Mouse (Mus musculus) forebrain, postnatal 0 days (tissue): ENCODE results near the gene Cmtm8. TPM values are rescaled to one million over a fixed set of nuclear protein-coding genes. Genes with fewer than 3 reads are reported as not detected.

Experiments used
- ATAC-seq: fragments of 200-750 bp; cut with Nextera tagmentation; 2 replicates; pipeline ENCODE4 v1.8.0; 2017; ENCODE audit warnings: mild to moderate bottlenecking, moderate library complexity
- DNase-seq: peaks from one replicate; pipeline ENCODE4 v3.0.0-alpha.2; 2015
- H3K27ac ChIP-seq: fragments of 300-500 bp; sonication (generic); 2 replicates; pipeline ENCODE4 v1.5.1; 2014; ENCODE audit warnings: low read depth, mild to moderate bottlenecking, antibody characterized with exemption, low read length, moderate library complexity, mixed read lengths
- H3K27me3 ChIP-seq: fragments of 300-500 bp; sonication (generic); 2 replicates; pipeline ENCODE4 v1.6.1; 2014; ENCODE audit warnings: mild to moderate bottlenecking, low read length, mixed read lengths; ENCODE audit not compliant: insufficient read depth
- H3K36me3 ChIP-seq: fragments of 300-500 bp; sonication (generic); 2 replicates; pipeline ENCODE4 v1.6.1; 2014; ENCODE audit warnings: mild to moderate bottlenecking, moderate library complexity; ENCODE audit not compliant: insufficient read depth
- H3K4me1 ChIP-seq: fragments of 300-500 bp; sonication (generic); 2 replicates; pipeline ENCODE4 v1.6.1; 2014; ENCODE audit warnings: antibody characterized with exemption; ENCODE audit not compliant: insufficient read depth
- H3K4me2 ChIP-seq: fragments of 300-500 bp; sonication (generic); 2 replicates; pipeline ENCODE4 v1.6.1; 2014; ENCODE audit warnings: low read depth, mild to moderate bottlenecking, moderate library complexity
- H3K4me3 ChIP-seq: fragments of 300-500 bp; sonication (generic); 2 replicates; pipeline ENCODE4 v1.5.1; 2014; ENCODE audit warnings: low read depth, low read length, mixed read lengths
- H3K9ac ChIP-seq: fragments of 300-500 bp; sonication (generic); 2 replicates; pipeline ENCODE4 v1.6.1; 2014; ENCODE audit warnings: mild to moderate bottlenecking
- H3K9me3 ChIP-seq: fragments of 300-500 bp; sonication (generic); 2 replicates; pipeline ENCODE4 v1.6.1; 2016; ENCODE audit warnings: low read length
- CTCF ChIP-seq: sonication (generic); IDR thresholded peaks from 2 replicates; pipeline ENCODE4 v1.5.1; 2016; ENCODE audit warnings: antibody characterized with exemption, control low read depth, low read depth
- WGBS: fragments of 180-500 bp; shearing (Covaris S2); extraction: QIAGEN DNeasy Blood & Tissue Kit; methylation state at CpG from one replicate; pipeline ENCODE4 v1.1.7; 2014; 5-methylcytosine and 5-hydroxymethylcytosine counted together
- polyA plus RNA-seq: library from polyadenylated mRNA; unstranded; fragments of >200 nt; fragmentation: Nextera tagmentation; extraction: Ambion mirVana; gene quantifications from 2 replicates; pipeline ENCODE4 v1.2.1, GENCODE M21; 2015
- total RNA-seq: library from RNA; depleted of rRNA; stranded (reverse); fragments of >200 nt; gene quantifications from 2 replicates; pipeline ENCODE4 v1.2.3, GENCODE M21; 2014

Gene Cmtm8
- total and polyA plus RNA-seq, 2 experiments from 2014 or later, result 2.1 to 6.2 TPM

DNA sequence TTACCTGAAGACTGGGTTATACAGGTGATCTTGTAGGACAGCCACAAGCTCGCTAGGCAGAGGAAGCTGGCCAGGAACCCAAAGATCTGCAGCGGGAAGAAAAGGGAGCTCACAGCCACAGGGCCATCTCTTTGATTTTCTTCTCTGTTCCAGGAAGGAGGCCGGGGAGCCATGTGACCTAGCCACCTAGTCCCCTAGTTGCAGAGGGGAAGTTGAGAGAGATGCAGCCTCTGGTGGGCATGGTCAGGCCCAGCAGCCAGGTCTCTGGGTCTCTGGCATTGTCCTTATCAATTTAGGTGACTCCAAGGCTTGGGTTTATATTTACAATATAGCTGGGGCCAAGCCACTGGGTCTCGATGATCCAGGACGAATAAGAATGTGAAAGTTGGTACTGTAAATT lies 85.2 kb downstream of the Cmtm8 start:
- H3K36me3 ChIP-seq, result no peaks in the 10 kb centered on the region
- no peaks in the 10 kb centered on the region for H3K4me1 ChIP-seq
- no peak overlapping the region for H3K4me3 ChIP-seq
- H3K27ac ChIP-seq, result no peak overlapping the region
- H3K9me3 ChIP-seq, result no peaks in the 10 kb centered on the region
- 89% methylated on average over 5 of the region's 5 CpGs for WGBS
- no peak for TF ChIP-seq CTCF
- H3K9ac ChIP-seq, result no peak overlapping the region
- H3K4me2 ChIP-seq, result no peak overlapping the region
- H3K27me3 ChIP-seq, result no peaks in the 10 kb centered on the region
- ATAC-seq (no peak), DNase-seq (no peak)

DNA sequence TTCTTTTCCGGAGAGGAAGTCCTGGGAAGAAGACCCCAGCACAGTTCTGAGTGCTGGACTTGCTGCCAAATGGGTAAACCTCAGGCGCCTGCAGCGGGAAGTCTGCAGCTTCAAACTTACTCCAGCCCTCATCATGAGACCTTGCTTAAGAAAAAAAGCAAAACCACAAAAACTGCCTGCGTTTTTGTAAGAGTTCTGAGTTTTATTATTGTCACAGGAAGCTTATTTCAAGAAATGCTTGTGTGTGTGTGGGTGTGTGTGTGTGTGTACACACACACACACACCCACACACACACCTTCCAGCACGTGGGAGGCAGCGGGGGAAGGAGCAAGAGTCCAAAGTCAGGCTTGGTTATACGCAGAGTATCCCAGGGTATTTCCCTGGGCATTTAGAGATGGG lies 85.7 kb downstream of the Cmtm8 start:
- no peaks in the 10 kb centered on the region for H3K36me3 ChIP-seq
- H3K4me3 ChIP-seq, result no peak overlapping the region
- no peaks in the 10 kb centered on the region for H3K9me3 ChIP-seq
- DNase-seq (no peak), ATAC-seq (no peak)
- no peak overlapping the region for H3K9ac ChIP-seq
- no peaks in the 10 kb centered on the region for H3K4me1 ChIP-seq
- WGBS, result 85% methylated on average over 7 of the region's 7 CpGs
- H3K4me2 ChIP-seq, result no peak overlapping the region
- TF ChIP-seq CTCF, result no peak
- no peaks in the 10 kb centered on the region for H3K27me3 ChIP-seq
- H3K27ac ChIP-seq, result no peak overlapping the region

DNA sequence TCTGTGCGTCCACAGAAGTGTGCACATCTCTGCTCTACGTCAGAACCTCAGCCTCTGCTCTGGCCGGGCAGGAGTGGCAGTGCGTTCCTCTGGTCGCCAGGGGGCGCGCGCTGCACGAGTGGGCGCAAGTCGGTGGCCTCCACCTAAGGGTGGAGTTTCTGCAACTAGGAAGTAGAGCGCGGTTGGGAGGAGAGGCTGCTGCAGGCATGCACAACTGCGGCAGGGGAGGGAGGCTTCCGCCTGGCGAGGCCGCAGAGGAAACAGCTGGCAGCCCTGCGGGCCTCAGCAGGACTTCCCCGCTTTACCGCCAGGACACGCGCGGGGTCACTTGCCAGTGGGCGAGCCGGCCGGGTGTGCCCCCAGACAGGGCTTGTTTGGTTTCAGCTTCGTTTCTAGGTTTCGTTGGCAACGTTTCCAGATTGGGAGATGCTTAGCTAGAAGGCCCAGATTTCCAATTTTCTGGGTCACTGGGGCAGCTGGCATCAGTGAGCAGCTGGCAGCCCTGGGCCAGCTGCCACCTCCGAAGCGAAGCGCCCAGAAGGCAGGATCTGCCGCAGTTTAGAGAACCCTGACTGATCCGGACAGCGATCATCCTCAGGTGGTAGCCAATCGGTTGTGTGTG lies 91.0 kb downstream of the Cmtm8 start:
- WGBS, result 6% methylated on average over 31 of the region's 36 CpGs
- Histone ChIP-seq H3K27me3 (no peaks in the 10 kb centered on the region), H3K4me3 (peak overlapping the region; percentile 43), H3K9ac (peak overlapping the region; percentile 59), H3K27ac (peak overlapping the region; percentile 50), H3K9me3 (no peaks in the 10 kb centered on the region), H3K4me2 (peak overlapping the region; percentile 68), H3K4me1 (no peaks in the 10 kb centered on the region), H3K36me3 (peaks cover 3% of the 10 kb centered on the region)
- DNase-seq (peak; percentile 85), ATAC-seq (peak; percentile 94)
- TF ChIP-seq CTCF, result peak; percentile 98

DNA sequence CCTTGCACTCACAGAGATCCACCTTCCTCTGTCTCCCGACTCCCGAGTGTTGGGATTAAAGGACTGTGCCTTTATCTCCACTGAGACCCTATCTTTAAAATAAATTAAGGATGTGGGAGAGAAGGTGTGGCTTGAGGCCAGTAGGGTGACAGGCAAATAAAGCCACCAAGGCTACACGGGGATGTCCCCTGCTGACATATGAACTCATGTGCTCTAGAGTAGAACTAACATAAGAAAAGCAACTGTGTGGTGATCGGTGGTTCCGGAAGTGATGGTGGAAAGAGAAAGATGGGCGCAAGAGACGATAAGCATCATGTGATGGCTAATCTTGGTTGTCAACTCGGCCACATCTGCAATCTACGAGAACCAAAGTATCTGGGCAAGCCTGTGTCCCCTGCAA lies 91.6 kb downstream of the Cmtm8 start:
- H3K9ac ChIP-seq, result peak overlapping the region; percentile 59; the same call in 1 of the 2 replicates
- DNase-seq (no peak), ATAC-seq (no peak)
- H3K9me3 ChIP-seq, result no peaks in the 10 kb centered on the region
- no peak for TF ChIP-seq CTCF
- H3K27ac ChIP-seq, result peak overlapping the region; percentile 50; the same call in 1 of the 2 replicates
- WGBS, result 75% methylated on average over 9 of the region's 9 CpGs
- H3K36me3 ChIP-seq, result peaks cover 9% of the 10 kb centered on the region
- peak overlapping the region; percentile 43 for H3K4me3 ChIP-seq
- H3K27me3 ChIP-seq, result no peaks in the 10 kb centered on the region
- H3K4me2 ChIP-seq, result peak overlapping the region; percentile 68
- H3K4me1 ChIP-seq, result no peaks in the 10 kb centered on the region

DNA sequence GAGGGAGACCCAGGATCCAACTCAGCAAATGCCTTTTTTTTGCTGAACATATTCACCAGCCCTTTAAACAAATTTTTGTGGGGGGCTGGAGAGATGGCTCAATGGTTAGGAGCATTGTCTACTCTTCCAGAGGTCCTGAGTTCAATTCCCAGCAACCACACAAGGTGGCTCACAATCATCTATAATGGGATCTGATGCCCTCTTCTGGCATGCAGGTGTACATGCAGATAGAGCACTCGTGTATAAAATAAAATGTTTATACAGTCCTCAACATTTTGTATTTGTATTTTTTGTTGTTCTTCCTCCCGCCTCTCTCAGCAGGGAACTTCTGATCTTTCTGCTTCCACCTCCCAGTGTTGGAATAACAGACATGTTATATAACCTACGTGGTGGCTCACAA lies 92.4 kb downstream of the Cmtm8 start:
- no peak overlapping the region for H3K9ac ChIP-seq
- no peaks in the 10 kb centered on the region for H3K27me3 ChIP-seq
- ATAC-seq, result no peak
- 82% methylated on average over 3 of the region's 3 CpGs for WGBS
- no peak overlapping the region for H3K4me2 ChIP-seq
- TF ChIP-seq CTCF, result peak; percentile 25; the same call in 1 of the 2 replicates
- H3K27ac ChIP-seq, result no peak overlapping the region
- H3K4me1 ChIP-seq, result no peaks in the 10 kb centered on the region
- no peak for DNase-seq
- peaks cover 9% of the 10 kb centered on the region for H3K36me3 ChIP-seq
- H3K4me3 ChIP-seq, result no peak overlapping the region
- H3K9me3 ChIP-seq, result no peaks in the 10 kb centered on the region

DNA sequence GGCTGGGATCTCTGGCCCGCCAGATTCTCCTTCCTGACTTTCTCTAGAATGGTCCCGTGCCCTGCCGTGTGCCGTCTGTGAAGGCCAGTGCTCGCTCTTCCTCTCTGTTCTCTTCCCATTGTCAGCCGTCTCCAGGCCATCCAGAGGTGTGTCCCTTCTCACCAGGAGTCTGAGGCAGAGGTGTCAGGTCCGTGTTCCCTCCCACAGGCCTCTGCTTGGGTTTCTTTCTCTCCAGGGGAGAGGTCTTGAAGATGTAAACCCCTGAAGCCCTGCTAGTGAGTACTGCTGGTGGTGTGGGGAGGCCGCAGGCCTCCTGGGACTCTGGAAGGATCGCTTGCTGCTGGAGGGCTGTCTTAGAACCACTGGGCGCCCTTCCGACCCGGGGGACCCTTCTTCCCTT lies 96.5 kb downstream of the Cmtm8 start:
- peaks cover 14% of the 10 kb centered on the region for H3K36me3 ChIP-seq
- H3K4me2 ChIP-seq, result no peak overlapping the region
- 94% methylated on average over 12 of the region's 12 CpGs for WGBS
- ATAC-seq (no peak), DNase-seq (no peak)
- H3K27ac ChIP-seq, result no peak overlapping the region
- no peak overlapping the region for H3K9ac ChIP-seq
- H3K4me3 ChIP-seq, result no peak overlapping the region
- no peak for TF ChIP-seq CTCF
- no peaks in the 10 kb centered on the region for H3K9me3 ChIP-seq
- H3K27me3 ChIP-seq, result no peaks in the 10 kb centered on the region
- H3K4me1 ChIP-seq, result no peaks in the 10 kb centered on the region

DNA sequence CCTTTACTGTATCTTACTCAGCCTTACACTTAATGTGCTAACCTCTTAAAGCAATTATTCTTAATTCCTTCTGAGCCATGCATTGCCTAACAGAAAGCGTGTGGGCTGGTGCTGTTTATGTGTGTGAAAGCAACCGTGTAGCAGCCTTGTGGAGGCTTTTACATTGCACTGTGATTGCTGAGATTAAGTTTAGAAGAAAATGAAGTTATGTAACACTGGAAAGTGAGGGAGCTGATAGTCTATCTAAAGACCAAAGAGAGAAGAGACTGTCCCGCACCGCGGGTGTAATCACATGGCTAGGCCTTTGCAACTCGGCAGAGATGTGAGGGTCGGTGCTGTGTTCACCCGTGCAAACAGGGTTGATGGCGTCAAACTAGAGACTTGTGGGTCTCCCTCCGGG lies 96.9 kb downstream of the Cmtm8 start:
- WGBS, result 83% methylated on average over 10 of the region's 10 CpGs

More for the DNA sequence above, 96.9 kb downstream of the Cmtm8 start:
- H3K4me1 ChIP-seq, result no peaks in the 10 kb centered on the region
- no peak overlapping the region for H3K4me2 ChIP-seq
- H3K27ac ChIP-seq, result no peak overlapping the region
- DNase-seq, result no peak
- no peaks in the 10 kb centered on the region for H3K9me3 ChIP-seq
- H3K36me3 ChIP-seq, result peaks cover 14% of the 10 kb centered on the region
- ATAC-seq, result no peak
- TF ChIP-seq CTCF, result no peak
- no peak overlapping the region for H3K4me3 ChIP-seq
- no peaks in the 10 kb centered on the region for H3K27me3 ChIP-seq
- no peak overlapping the region for H3K9ac ChIP-seq
